Mouse (Mus musculus): ENCODE data around the gene Vax2.

The Vax2 gene

DNA sequence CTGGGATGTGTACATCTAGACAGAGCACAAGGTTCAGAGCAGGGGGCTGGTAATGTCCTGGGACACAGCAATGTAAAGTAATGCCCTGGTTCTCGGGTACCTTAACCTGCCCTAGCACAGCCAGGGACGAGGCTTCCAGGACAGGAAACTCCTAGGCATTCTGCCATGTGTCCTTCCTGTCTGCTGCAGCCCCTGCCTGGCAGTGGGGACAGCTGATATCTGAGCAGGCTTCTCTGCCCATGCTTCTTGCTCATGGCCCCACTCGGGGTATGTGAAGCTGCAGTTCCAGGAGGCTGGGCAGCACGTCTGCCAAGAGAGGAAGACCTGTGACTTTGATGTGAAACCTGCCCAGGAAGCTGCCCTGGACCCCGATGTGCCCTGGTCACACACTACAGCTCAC lies 57.4 kb downstream of the Vax2 start:
- DNase-seq = no peak

- DNase-seq = no peak
Observed at GRCm38 (mm10) chr6:83774126-83774525, 63.1 kb downstream of the Vax2 start.

DNA sequence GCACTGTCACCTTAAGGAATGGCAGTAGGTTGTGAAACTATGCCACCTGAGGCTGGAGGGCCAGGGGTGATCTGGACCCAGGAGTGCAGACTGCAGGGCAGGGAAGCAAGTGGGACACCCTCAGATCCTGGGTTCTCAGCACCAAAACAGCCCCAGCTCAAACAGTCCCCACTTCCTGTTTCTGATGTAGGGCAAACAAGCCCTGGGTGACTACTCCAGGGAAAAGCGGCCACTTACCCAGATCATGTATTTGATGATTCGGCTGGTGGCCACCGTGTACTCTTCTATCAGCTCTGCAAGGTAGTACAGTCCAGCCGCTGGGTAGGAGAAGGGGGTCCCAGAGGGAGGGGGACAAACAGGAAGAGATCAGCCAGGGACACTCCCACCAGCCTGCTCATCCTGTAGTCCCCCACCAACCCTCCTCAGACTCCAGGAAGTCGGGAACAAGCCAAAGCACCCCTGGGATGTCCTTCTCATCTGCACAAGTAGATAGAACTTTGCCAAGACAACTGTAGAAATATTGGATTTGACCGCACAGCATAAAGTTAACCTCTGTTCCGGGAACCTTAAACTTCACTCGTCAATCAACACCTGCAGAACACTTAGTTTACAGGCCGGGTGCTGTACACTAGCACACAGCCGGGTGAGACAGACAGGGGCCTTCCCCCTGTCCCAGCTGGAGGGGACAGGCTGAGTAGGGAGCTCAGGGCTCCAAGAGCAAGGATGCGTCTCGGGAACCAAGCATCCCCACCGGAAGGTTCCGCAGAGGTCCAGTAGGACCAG lies 63.9 kb downstream of the Vax2 start:
- peak; percentile 56 for DNase-seq

GRCm38 (mm10) chr6:83775638-83776293 lies 64.7 kb downstream of the Vax2 start, which contains the start of gene Tex261:
Gene Tex261 (minus strand): TSS chr6:83775813.
- DNase-seq = peak; percentile 92

DNA sequence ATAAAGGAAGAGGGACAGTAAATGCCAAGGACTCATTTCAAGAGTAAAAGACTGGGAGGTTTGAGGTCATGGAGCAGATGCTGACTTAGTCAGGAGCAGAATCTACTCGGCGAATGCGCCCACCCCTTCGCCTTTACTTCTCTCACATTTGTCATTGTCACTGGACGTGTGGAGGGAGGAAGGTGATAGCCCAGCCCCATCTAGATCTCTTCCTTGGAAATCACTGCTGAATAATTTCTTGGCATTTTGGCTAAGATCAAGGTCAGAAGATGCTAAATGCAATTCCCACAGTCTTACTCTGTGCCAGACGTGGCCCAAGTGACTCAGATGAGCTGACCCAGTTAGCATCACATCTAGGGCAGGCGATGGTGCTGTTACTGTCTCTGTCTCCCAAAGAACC lies 67.2 kb downstream of the Vax2 start:
- no peak for DNase-seq

- peak; percentile 68 for DNase-seq
Observed at GRCm38 (mm10) chr6:83779026-83779425, 68.0 kb downstream of the Vax2 start.

DNA sequence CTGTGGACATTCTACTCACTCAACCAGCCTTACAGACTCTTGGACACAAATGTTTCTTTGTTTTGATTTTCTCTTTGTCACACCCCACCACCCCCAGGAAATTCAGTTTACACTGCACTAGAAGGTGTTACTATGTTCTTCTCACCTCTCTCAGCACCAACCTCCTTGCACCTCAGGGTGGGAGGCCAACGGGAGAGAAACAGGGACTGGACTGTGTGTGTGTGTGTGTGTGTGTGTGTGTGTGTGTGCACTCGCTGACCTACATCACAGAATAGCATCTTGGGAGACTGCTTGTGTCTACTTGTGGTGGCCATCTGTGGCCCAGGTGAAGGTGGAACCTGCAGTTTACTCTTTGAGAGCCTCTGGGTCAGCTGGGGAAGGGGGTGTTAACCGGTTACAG lies 75.4 kb downstream of the Vax2 start:
- DNase-seq = no peak

Measured in thymus, postnatal 14 days (tissue).